Mouse (Mus musculus) limb, embryonic 10.5 days (tissue): Measurements from ENCODE around the gene Atic. TPM values are rescaled to one million over a fixed set of nuclear protein-coding genes. Genes with fewer than 3 reads are reported as not detected.

Source experiments
- DNase-seq: peaks from one replicate; pipeline ENCODE4 v3.0.0-alpha.2; 2017; ENCODE audit warnings: low spot score
- H3K27ac ChIP-seq: fragments of 300-500 bp; sonication (generic); 2 replicates; pipeline ENCODE4 v1.5.1; 2016; ENCODE audit warnings: mild to moderate bottlenecking
- H3K27me3 ChIP-seq: fragments of 300-500 bp; sonication (generic); 2 replicates; pipeline ENCODE4 v1.6.1; 2016; ENCODE audit warnings: low read depth, mild to moderate bottlenecking; ENCODE audit not compliant: poor library complexity, severe bottlenecking
- H3K36me3 ChIP-seq: fragments of 300-500 bp; sonication (generic); 2 replicates; pipeline ENCODE4 v1.6.1; 2016; ENCODE audit warnings: mild to moderate bottlenecking, moderate library complexity
- H3K4me1 ChIP-seq: fragments of 300-500 bp; sonication (generic); 2 replicates; pipeline ENCODE4 v1.6.1; 2016
- H3K4me3 ChIP-seq: fragments of 300-500 bp; sonication (generic); 2 replicates; pipeline ENCODE4 v1.5.1; 2016; ENCODE audit warnings: mild to moderate bottlenecking, moderate library complexity
- H3K9me3 ChIP-seq: fragments of 300-500 bp; sonication (generic); replicated peaks from 2 replicates; pipeline ENCODE4 v1.6.1; 2016; ENCODE audit warnings: mild to moderate bottlenecking
- WGBS: fragments of 180-500 bp; shearing (Covaris S2); methylation state at CpG from one replicate; pipeline ENCODE4 v1.1.7; 2016; 5-methylcytosine and 5-hydroxymethylcytosine counted together
- polyA plus RNA-seq: library from polyadenylated mRNA; unstranded; fragments of >200 nt; fragmentation: Nextera tagmentation; extraction: Ambion mirVana; gene quantifications from 2 replicates; pipeline ENCODE4 v1.2.1, GENCODE M21; 2016

The Atic gene
- polyA plus RNA-seq, result 78.5 and 91.1 TPM in 2 replicates

- Histone ChIP-seq H3K9me3 (no peaks in the 10 kb centered on the region), H3K27ac (peak within 1 kb of the TSS; percentile 94), H3K36me3 (peaks cover 35% of the 10 kb centered on the region), H3K27me3 (no peaks in the 10 kb centered on the region), H3K4me1 (peaks cover 15% of the 10 kb centered on the region), H3K4me3 (peak within 1 kb of the TSS; percentile 82)
- peak; percentile 96 for DNase-seq
- 1% methylated on average over 55 of the region's 55 CpGs for WGBS
Measured at GRCm38 (mm10) chr1:71556688-71557612, at the start of gene Atic. Gene Atic (plus strand): TSS chr1:71557150.

GRCm38 (mm10) chr1:71507251-71507650 lies 49.7 kb upstream of the Atic start:
- H3K36me3 ChIP-seq, result no peaks in the 10 kb centered on the region
- H3K9me3 ChIP-seq, result no peaks in the 10 kb centered on the region
- no peak overlapping the region; the same call in 1 of the 2 replicates for H3K27ac ChIP-seq
- H3K4me3 ChIP-seq, result no peak overlapping the region
- WGBS, result 10% methylated on average over 9 of the region's 9 CpGs
- no peaks in the 10 kb centered on the region for H3K27me3 ChIP-seq
- H3K4me1 ChIP-seq, result peaks cover 4% of the 10 kb centered on the region; the same call in 1 of the 2 replicates
- DNase-seq, result peak; percentile 59

DNA sequence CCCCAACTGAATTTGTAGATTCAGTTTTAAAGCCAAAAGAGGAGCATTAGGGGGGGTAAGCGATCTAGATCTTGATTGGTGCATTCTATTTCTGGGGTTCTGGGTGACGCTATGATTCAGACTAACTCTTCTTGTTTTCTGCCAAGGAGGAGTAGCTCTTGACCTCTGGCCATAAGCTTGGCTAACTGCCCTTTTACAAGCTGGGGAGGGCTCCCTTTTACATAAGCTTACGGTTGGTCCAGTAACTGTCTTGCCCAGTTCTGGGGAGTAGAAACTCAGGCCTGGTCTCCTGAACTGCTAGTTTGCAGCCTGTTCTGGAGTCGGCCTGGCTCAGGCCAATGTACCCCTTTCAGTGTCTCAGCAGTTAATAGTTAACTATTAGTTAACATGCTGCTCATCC lies 41.9 kb upstream of the Atic start:
- H3K4me1 ChIP-seq, result 0 out of 2 replicates have a peak, but pooled peaks cover 1% of the 10 kb centered on the region
- DNase-seq, result no peak
- WGBS, result 87% methylated on average over 4 of the region's 4 CpGs
- H3K9me3 ChIP-seq, result no peaks in the 10 kb centered on the region; the same call in 1 of the 2 replicates
- H3K36me3 ChIP-seq, result no peaks in the 10 kb centered on the region
- H3K27me3 ChIP-seq, result no peaks in the 10 kb centered on the region
- no peak overlapping the region for H3K4me3 ChIP-seq
- no peak overlapping the region for H3K27ac ChIP-seq

DNA sequence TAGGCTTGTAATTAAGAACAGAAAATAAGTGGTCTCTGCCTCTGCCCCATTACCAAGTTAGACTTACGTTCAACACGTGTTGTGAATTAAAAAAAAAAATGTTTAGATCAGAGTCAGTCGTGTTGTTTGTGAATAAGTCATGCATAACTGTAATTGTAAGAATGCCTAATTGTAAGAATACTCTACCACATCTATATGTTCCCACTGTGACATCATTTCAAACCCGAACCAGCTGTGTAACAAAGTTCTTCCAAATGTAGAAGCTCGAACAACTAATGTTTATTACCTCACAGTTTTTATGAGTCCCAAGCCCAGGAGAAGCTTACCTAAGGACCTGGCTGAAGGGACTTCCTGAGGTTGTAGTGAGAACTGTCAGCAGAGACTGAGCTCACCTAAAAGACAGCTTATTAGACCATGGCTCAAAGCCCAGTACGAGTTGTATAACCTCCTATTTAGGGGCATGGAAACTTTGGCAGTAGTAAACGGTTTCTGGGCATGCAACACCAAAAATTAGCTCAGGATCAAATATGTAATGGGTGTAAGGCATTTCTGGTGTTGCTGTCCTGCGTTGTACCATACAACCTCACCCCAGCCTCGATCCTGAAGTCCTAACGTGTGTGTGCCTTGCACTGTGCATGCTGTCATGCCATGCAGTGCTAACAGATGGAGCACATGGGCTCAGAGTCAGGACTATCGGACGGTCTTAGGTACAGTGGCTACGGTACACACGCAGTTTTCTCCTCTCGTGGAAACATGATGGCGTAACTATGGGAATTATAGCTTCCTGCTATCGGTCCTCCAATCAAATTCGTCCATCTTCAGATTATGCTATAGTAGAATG lies 27.9 kb upstream of the Atic start:
- Histone ChIP-seq H3K36me3 (no peaks in the 10 kb centered on the region), H3K27me3 (no peaks in the 10 kb centered on the region), H3K4me1 (peaks cover 7% of the 10 kb centered on the region; the same call in 1 of the 2 replicates), H3K9me3 (no peaks in the 10 kb centered on the region), H3K27ac (no peak overlapping the region), H3K4me3 (no peak overlapping the region)
- WGBS, result 86% methylated on average over 18 of the region's 18 CpGs
- no peak for DNase-seq

GRCm38 (mm10) chr1:71530779-71531178 lies 26.2 kb upstream of the Atic start:
- H3K4me3 ChIP-seq, result no peak overlapping the region
- DNase-seq, result peak; percentile 3
- H3K27me3 ChIP-seq, result no peaks in the 10 kb centered on the region
- H3K27ac ChIP-seq, result no peak overlapping the region
- H3K36me3 ChIP-seq, result no peaks in the 10 kb centered on the region
- WGBS, result 87% methylated on average over 2 of the region's 2 CpGs
- peaks cover 5% of the 10 kb centered on the region; the same call in 1 of the 2 replicates for H3K4me1 ChIP-seq
- H3K9me3 ChIP-seq, result no peaks in the 10 kb centered on the region

DNA sequence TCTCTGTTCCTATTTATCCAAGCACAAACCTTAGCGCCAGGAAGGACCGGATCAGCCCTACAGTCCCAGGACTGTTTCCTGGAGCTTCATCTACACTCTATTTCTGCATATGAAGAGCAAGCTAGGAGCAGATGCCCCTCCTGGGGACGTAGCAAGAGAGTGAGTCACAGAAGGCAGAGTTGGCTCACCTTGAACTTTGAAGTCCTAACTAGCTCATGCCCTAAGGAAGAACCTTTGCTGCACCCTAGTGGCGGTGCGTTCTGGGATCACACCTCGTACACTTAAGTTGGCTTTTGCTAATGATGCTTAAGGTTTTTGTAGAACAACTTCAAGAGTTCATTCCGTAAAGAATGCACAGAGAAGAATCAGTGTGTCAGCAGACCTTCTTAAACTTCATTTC lies 25.3 kb upstream of the Atic start:
- WGBS, result 17% methylated on average over 7 of the region's 7 CpGs

GRCm38 (mm10) chr1:71539641-71540040 lies 17.3 kb upstream of the Atic start:
- WGBS, result 92% methylated on average over 4 of the region's 4 CpGs
- Histone ChIP-seq H3K27me3 (no peaks in the 10 kb centered on the region), H3K4me1 (no peaks in the 10 kb centered on the region), H3K9me3 (no peaks in the 10 kb centered on the region), H3K4me3 (no peak overlapping the region), H3K27ac (no peak overlapping the region), H3K36me3 (no peaks in the 10 kb centered on the region)
- DNase-seq, result peak; percentile 8

More for the DNA sequence above, 25.3 kb upstream of the Atic start:
- DNase-seq, result peak; percentile 61
- Histone ChIP-seq H3K27ac (no peak overlapping the region), H3K4me1 (peaks cover 5% of the 10 kb centered on the region; the same call in 1 of the 2 replicates), H3K9me3 (no peaks in the 10 kb centered on the region), H3K4me3 (no peak overlapping the region), H3K27me3 (no peaks in the 10 kb centered on the region), H3K36me3 (no peaks in the 10 kb centered on the region)

DNA sequence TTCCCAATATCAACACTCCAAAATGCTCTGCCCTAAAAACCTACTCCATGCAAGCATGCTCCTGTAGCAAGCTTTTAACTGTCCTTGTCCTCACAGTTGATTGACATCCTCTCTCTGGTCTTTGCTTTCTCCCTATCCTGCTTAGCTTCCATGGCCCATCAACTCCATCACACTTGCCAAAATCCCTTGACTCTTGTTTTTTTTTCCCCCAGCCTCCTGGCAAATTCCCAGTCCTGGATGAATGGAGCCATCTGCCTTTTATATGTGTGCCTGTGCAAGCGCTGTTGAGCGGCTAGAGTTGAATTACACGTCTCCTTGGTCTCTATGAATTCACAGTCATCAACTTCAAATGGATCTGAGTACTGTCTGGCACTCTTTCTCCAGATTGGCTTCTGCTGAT lies 16.5 kb upstream of the Atic start:
- no peak overlapping the region for H3K4me3 ChIP-seq
- no peaks in the 10 kb centered on the region for H3K27me3 ChIP-seq
- no peaks in the 10 kb centered on the region for H3K36me3 ChIP-seq
- H3K9me3 ChIP-seq, result no peaks in the 10 kb centered on the region
- 84% methylated on average over 3 of the region's 3 CpGs for WGBS
- no peaks in the 10 kb centered on the region for H3K4me1 ChIP-seq
- DNase-seq, result peak; percentile 7
- H3K27ac ChIP-seq, result no peak overlapping the region

GRCm38 (mm10) chr1:71550626-71551195 lies 6.2 kb upstream of the Atic start:
- 88% methylated on average over 10 of the region's 10 CpGs for WGBS
- DNase-seq, result no peak
- no peaks in the 10 kb centered on the region for H3K36me3 ChIP-seq
- no peak overlapping the region for H3K27ac ChIP-seq
- H3K4me3 ChIP-seq, result no peak overlapping the region
- no peaks in the 10 kb centered on the region for H3K4me1 ChIP-seq
- no peaks in the 10 kb centered on the region for H3K9me3 ChIP-seq
- H3K27me3 ChIP-seq, result no peaks in the 10 kb centered on the region

- Histone ChIP-seq H3K36me3 (peaks cover 72% of the 10 kb centered on the region), H3K9me3 (no peaks in the 10 kb centered on the region), H3K27me3 (no peaks in the 10 kb centered on the region), H3K27ac (no peak overlapping the region), H3K4me1 (peaks cover 15% of the 10 kb centered on the region), H3K4me3 (no peak overlapping the region)
- no peak for DNase-seq
- WGBS, result 98% methylated on average over 4 of the region's 4 CpGs
Measured at GRCm38 (mm10) chr1:71560626-71561025, 3.7 kb downstream of the Atic start.

GRCm38 (mm10) chr1:71564291-71564690 lies 7.3 kb downstream of the Atic start:
- H3K4me1 ChIP-seq, result no peaks in the 10 kb centered on the region
- H3K4me3 ChIP-seq, result no peak overlapping the region
- peaks cover 98% of the 10 kb centered on the region for H3K36me3 ChIP-seq
- 96% methylated on average over 7 of the region's 7 CpGs for WGBS
- no peak overlapping the region for H3K27ac ChIP-seq
- DNase-seq, result no peak
- no peaks in the 10 kb centered on the region for H3K9me3 ChIP-seq
- H3K27me3 ChIP-seq, result no peaks in the 10 kb centered on the region

DNA sequence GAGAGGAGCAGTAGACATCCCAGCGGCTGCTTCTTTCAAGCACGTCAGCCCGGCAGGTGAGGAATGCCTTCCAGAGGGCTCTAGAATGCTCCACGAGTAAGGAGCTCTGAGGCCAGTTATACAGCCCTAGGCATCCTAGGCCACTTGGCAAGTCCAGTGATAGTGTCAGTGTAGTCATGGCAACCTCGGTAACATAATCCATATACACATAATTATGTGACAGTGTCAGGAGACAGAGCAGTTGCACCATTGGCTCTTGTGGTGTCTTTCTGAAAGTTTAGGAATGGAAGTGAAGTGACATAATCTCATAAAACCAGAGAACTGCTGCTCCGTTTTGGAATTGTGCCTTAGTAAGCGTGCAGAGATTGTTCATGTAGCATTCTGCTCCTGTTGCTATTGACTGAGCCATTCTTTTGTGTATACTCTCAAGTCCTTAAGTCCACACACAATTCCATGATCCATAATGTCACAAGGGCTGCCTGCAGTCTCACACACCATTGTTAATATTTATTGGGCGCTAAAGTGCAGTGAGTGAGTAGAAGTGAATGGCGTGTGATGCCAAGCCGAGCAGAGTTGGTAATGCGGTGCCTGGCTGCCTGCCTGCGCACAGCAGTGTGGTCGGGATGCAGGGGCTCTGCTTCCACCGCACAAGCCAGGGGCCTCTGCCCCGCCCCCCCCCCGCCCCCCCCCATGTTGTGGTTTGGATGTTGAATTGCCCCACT lies 11.1 kb downstream of the Atic start:
- WGBS, result 88% methylated on average over 16 of the region's 16 CpGs
- Histone ChIP-seq H3K27me3 (no peaks in the 10 kb centered on the region), H3K9me3 (no peaks in the 10 kb centered on the region), H3K36me3 (peaks cover 97% of the 10 kb centered on the region), H3K4me3 (no peak overlapping the region), H3K27ac (no peak overlapping the region), H3K4me1 (no peaks in the 10 kb centered on the region)
- DNase-seq, result no peak
